19 mouse cellular contexts compared by ENCODE assay signal in genomic region chr10:99358256-99358655, GRCm38 (mm10).
DNase-seq lines count a peak whose midpoint lies in the region; ATAC-seq and TF ChIP-seq lines count a peak whose summit lies in the region.
"Had no signal": no experiment of that assay in that cellular context is flagged by ENCODE, and none has a peak within 500 bp of the region (broad histone marks: within the 10 kb centered on the region; RNA-seq: fewer than 3 reads in every experiment).

No protein-coding gene starts in this region.

- no peak overlapping the region for H3K9ac ChIP-seq in CH12.LX (ENCODE audit: insufficient read depth, low read depth)
- H3K9ac ChIP-seq: embryonic facial prominence, embryonic 15.5 days; heart, embryonic 12.5 days; hindbrain, embryonic 15.5 days had no signal

- H3K36me3 ChIP-seq in CH12.LX (replicated peaks in 1 of 2; ENCODE audit: control insufficient read depth in 1 of 2, insufficient read depth in 1 of 2, low read length in 1 of 2), result peaks cover 3 to 6% of the 10 kb centered on the region in 2 experiments
- H3K36me3 ChIP-seq: embryonic facial prominence, embryonic 15.5 days; forebrain, embryonic 10.5 days; G1E; heart, embryonic 12.5 days; hindbrain, embryonic 15.5 days had no signal

- no peak overlapping the region for H3K4me3 ChIP-seq in CH12.LX (replicated peaks in 1 of 3; ENCODE audit: low read depth in 2 of 3, low read length in 2 of 3, poor library complexity in 1 of 3)
- H3K4me3 ChIP-seq: embryonic facial prominence, embryonic 15.5 days; erythroblast, embryonic 14.5 days; forebrain, embryonic 10.5 days; heart, adult 2 months; heart, embryonic 12.5 days; hindbrain, embryonic 15.5 days had no signal

- no peak overlapping the region for H3K4me2 ChIP-seq in CH12.LX (ENCODE audit: insufficient read depth, low read depth, poor library complexity, severe bottlenecking)
- H3K4me2 ChIP-seq: embryonic facial prominence, embryonic 15.5 days; heart, embryonic 12.5 days; hindbrain, embryonic 15.5 days had no signal

- TF ChIP-seq CTCF in CH12.LX (conservative IDR thresholded peaks at IDR 0.05 in 1 of 2, IDR thresholded peaks at IDR 0.05 in 1 of 2; ENCODE audit: low read depth in 2 of 2, low read length in 2 of 2), result no peak

- H3K27me3 ChIP-seq in CH12.LX (replicated peaks), result no peaks in the 10 kb centered on the region
- H3K27me3 ChIP-seq: heart, embryonic 12.5 days; hindbrain, embryonic 15.5 days had no signal

- peak; percentile 12 for DNase-seq in CH12.LX (ENCODE audit: extremely low read depth)
- DNase-seq in layer of hippocampus, adult 18-20 months (ENCODE audit: low spot score in 2 of 2), result no peak
- DNase-seq in layer of hippocampus, postnatal 10 days (ENCODE audit: low spot score in 2 of 2), result no peak
- DNase-seq in right cerebral cortex, postnatal 36 days (ENCODE audit: low spot score in 2 of 2), result no peak
- DNase-seq: adrenal gland, adult 8-10 months; adrenal gland, postnatal 36 days; cerebellum, adult 8-10 months; cerebellum, postnatal 36 days; gastrocnemius, postnatal 36 days; heart, adult 2 months had no signal

- H3K4me1 ChIP-seq in CH12.LX (ENCODE audit: control insufficient read depth in 1 of 2, insufficient read depth in 2 of 2), result peaks cover 0 to 10% of the 10 kb centered on the region in 2 experiments; a peak in 1 of 4 replicates
- H3K4me1 ChIP-seq: heart, embryonic 12.5 days had no signal

- no peak for TF ChIP-seq EP300 in CH12.LX (IDR thresholded peaks at IDR 0.05; ENCODE audit: low read length)

- peak; percentile 59 for ATAC-seq in granulocyte monocyte progenitor cell, adult 5-6 weeks (replicated peaks; ENCODE audit: poor library complexity, severe bottlenecking)
- ATAC-seq in megakaryocyte progenitor cell, adult 5-6 weeks (replicated peaks; ENCODE audit: poor library complexity), result peak; percentile 58
- ATAC-seq: forebrain, embryonic 14.5 days had no signal

- dilution Hi-C loops in CH12.LX (cut with MboI; ENCODE audit: extremely low pct_ligation_motif_present, extremely low pct_unique_long_range_greater_than_20kb, low sequenced_read_pairs), result no loop called here

- in situ Hi-C loops in CH12.LX (cut with MboI; ENCODE audit: low pct_ligation_motif_present, low pct_unique_long_range_greater_than_20kb, low sequenced_read_pairs), result no loop called here

- no peak overlapping the region for H3K27ac ChIP-seq in CH12.LX (ENCODE audit: insufficient read depth, low read depth)
- H3K27ac ChIP-seq: embryonic facial prominence, embryonic 15.5 days; forebrain, embryonic 10.5 days; heart, adult 2 months; hindbrain, embryonic 15.5 days had no signal

- TF ChIP-seq POLR2A in CH12.LX (IDR thresholded peaks at IDR 0.05; ENCODE audit: low read depth, low read length), result no peak

- H3K79me2 ChIP-seq in CH12.LX (replicated peaks; ENCODE audit: control insufficient read depth, extremely low read depth, insufficient read depth, poor library complexity, severe bottlenecking), result no peaks in the 10 kb centered on the region

- no peak for TF ChIP-seq RAD21 in CH12.LX (IDR thresholded peaks at IDR 0.05; ENCODE audit: low read depth, low read length)

- H3K9me3 ChIP-seq in CH12.LX (replicated peaks; ENCODE audit: low read length), result no peaks in the 10 kb centered on the region
- H3K9me3 ChIP-seq: embryonic facial prominence, embryonic 15.5 days; forebrain, embryonic 10.5 days; heart, embryonic 12.5 days; hindbrain, embryonic 15.5 days had no signal

TF ChIP-seq in CH12.LX, 34 proteins besides CTCF, POLR2A, EP300 and RAD21:
- TF ChIP-seq NELFE (IDR thresholded peaks at IDR 0.05; ENCODE audit: low read depth, low read length), result no peak
- TF ChIP-seq NRF1 (IDR thresholded peaks at IDR 0.05; ENCODE audit: low read depth, low read length), result no peak
- no peak for TF ChIP-seq TCF12 (IDR thresholded peaks at IDR 0.05; ENCODE audit: low read depth, low read length)
- TF ChIP-seq PAX5 (IDR thresholded peaks at IDR 0.05; ENCODE audit: low read length), result no peak
- TF ChIP-seq HCFC1 (IDR thresholded peaks at IDR 0.05; ENCODE audit: low read depth, low read length), result no peak
- TF ChIP-seq SMC3 (IDR thresholded peaks at IDR 0.05; ENCODE audit: low read depth, low read length), result no peak
- no peak for TF ChIP-seq JUN (IDR thresholded peaks at IDR 0.05; ENCODE audit: insufficient read depth, low read depth, low read length)
- TF ChIP-seq ZMIZ1 (IDR thresholded peaks at IDR 0.05; ENCODE audit: low read depth, low read length), result no peak
- no peak for TF ChIP-seq USF2 (conservative IDR thresholded peaks at IDR 0.05; ENCODE audit: low read depth, low read length)
- TF ChIP-seq MEF2A (IDR thresholded peaks at IDR 0.05; ENCODE audit: borderline replicate concordance, low read depth, low read length), result no peak
- no peak for TF ChIP-seq ETS1 (conservative IDR thresholded peaks at IDR 0.05; ENCODE audit: low read depth, low read length)
- no peak for TF ChIP-seq ZKSCAN1 (IDR thresholded peaks at IDR 0.05; ENCODE audit: borderline replicate concordance, low read depth, low read length)
- TF ChIP-seq ELF1 (IDR thresholded peaks at IDR 0.05; ENCODE audit: low read depth, low read length), result no peak
- TF ChIP-seq TBP (conservative IDR thresholded peaks at IDR 0.05; ENCODE audit: low read depth, low read length), result no peak
- TF ChIP-seq ZC3H11A (IDR thresholded peaks at IDR 0.05; ENCODE audit: low read depth, low read length), result no peak
